Mouse (Mus musculus) retina, postnatal 7 days (tissue): Measurements from ENCODE around the gene Cnr2.

Source experiments
- DNase-seq: peaks from one replicate; pipeline ENCODE4 v3.0.0-alpha.2; 2012; ENCODE audit warnings: low read depth, low spot score

Gene Cnr2

DNA sequence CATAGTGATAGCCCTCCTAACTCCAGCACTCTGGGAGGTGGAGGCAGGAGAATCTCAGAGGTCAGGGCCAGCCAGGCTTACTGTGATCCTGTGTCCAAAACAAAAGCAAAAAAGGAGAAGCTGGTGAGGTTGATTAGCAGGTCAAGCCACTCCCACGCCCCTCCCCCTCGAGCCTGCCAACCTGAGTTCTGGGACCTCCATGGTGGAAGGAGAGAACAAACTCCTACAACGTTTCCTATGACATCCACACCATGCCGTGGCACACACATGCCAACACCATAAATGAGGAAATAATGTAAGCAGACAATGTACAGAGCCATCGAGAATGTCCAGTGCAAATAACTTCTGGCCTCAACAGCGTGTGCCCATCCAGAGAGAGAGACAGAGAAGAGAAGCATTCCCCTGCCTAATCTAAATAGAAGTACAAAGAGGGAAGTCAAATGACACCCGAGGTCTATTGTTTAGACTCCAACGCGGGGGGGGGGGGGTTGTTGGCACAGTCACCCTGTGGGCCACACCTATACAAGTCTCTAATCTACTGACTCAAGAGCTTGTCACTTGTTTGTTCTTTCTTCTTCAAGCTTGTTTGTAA lies 19.1 kb upstream of the Cnr2 start:
- no peak for DNase-seq

DNA sequence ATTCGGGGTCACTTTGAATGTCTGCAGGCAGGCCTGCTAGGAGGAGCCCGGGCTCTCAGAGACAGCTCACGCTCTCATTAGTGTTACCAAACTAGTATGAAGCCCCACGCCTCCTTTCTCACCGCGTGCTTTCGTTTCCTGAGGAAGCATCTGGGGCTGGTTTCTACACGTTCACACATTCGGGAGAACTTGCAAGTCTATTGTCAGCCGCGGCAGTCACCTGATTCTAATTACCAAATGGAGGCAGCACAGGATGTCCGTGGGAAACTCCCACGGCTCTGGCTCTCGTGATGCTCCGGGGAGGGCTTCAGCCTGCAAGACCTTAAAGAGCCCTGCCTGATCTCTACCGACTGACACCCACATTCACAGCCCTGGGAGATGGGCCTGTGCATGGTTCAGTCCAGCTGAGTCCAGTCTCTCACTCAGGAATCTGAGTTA lies 18.6 kb upstream of the Cnr2 start:
- no peak for DNase-seq

DNA sequence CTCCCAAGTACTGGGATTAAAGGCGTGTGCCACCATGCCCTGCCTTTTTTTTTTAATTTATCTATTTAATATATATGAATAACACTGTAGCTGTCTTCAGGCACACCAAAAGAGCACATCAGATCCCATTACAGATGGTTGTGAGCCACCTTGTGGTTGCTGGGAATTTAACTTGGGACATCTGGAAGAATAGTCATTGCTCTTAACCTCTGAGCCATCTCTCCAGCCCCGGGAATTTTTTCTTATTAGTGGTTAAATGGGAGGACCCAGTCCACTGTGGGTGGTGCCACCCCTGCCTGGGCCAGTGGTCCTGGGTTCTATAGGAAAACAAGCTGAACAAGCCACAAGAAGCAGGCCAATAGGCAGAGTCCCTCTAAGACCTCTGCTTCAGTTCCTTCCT lies 17.5 kb upstream of the Cnr2 start:
- DNase-seq, result no peak

DNA sequence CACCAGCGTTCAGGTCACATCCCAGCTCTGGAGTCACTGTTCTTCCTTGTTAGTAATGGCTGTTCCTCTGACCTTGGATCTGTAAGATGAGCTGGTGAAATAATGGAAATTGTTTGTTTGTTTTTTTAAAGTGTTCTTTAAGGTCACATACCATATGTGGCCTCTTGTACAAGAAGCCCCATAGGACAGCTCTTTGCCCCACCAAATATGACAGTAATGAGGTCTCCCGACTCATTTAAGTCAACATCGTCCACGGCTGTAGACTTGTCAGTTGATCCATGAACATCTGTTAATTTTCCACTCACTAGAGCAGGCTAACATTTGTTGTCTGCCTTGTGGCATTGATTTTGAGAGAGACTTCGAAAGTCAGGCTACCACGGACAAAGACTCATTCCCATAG lies 16.2 kb upstream of the Cnr2 start:
- no peak for DNase-seq

DNA sequence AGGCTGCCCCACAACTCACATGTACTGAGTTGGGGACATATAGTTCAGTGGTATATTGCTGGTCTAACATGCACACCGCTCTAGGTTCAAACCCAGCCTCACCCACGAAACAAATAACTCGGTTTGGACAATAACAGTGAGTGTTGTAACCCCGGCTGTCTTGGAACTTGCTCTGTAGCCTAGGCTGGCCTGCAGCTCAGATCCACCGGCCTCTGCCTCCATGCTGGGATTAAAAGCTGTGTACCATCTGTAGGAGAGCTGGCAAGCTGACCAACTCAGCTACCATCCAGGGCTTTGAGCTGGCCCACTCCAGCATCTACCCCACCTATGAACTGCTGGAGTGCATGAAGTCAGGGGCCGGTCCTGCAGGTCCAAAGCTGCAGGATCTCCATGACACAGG lies 15.2 kb upstream of the Cnr2 start:
- no peak for DNase-seq

DNA sequence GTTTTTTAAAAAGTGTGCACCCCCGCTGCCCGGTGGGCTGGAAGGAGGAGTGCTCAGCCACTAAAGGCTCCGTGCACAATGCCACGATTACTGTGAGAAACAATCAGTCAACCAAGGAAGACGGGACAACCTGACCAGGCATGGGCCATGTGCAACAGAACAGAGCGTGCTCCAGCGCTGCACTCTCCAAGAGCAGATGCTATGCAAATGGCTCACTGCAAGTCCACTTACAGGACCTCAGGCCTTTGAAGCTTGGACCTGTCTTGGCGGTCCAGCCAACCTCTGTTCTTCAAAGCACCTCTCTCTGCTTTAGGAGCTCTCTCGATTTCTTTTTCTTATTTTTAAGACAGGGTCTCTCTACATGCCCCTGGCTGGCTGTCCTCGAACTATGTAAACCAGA lies 14.6 kb upstream of the Cnr2 start:
- no peak for DNase-seq

DNA sequence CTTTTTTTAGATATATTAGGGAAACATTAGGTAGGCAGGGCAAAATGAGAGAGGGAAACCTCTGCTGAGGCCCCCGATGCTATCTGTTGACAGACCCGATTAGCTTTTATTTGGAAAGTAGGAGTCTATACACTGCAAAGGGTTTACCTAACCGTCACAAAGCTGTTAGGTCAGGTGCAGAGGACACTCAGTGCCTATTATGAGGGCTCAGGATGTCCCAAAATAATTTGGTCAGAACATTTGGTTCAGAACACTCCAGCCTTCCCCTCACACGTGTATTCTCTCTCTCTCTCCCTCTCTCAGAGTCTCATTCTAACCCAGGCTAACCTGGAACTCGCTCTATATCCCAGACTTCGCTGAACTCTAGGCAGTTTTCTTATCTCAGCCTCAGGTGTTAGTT lies 13.2 kb upstream of the Cnr2 start:
- no peak for DNase-seq

DNA sequence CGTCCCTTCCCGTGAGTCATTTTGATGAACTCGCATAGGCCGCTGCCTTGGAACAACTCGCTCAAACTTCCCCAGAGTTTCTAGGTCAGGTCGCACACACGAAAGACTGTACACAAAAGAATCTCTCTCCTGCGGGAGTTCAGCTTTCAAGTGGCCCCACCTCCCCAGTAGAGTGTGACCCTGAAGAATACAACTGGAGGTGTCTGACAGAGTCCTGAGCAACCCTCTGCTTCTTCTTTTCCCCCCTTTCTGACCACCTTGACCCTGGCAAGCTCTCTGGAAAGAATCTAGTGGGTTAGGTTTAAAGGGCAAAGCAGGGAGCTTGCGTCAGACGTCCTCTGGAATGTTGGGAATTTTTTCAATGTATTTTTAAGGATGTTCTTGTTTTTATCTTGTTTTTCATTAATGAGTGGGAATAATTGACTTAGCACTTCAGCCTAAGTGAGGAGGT lies 11.8 kb upstream of the Cnr2 start:
- no peak for DNase-seq

DNA sequence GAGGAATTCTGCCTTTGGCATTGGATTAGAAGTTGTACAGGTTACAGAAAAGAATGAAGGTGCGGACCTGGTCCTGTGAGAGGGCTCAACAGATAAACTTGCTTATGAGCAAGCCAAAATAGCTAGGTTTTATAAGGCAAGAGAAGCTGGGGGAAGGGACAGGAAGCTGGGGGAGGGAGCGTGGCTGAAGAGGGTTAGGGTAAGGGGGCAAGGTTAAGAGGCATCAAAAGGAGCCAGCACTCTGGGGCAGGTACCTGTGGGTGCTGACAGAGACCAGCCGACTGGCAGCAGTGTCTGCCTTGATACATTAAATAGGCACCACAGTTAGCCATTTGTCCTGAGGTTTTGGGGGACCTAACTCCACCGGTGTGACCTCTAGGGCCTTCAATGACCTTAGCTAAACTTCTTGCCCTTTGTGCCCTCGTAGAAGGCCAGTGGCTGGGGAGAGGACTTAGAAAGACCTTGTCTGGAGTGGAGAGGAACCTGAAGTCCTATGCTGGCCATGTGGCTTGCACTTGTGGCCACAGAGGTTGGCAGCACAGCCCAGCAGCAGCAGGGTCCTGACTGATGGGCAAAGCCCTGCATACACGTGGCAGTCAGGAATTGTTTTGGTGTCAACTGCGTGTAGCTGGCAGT lies 11.2 kb upstream of the Cnr2 start:
- no peak for DNase-seq

DNA sequence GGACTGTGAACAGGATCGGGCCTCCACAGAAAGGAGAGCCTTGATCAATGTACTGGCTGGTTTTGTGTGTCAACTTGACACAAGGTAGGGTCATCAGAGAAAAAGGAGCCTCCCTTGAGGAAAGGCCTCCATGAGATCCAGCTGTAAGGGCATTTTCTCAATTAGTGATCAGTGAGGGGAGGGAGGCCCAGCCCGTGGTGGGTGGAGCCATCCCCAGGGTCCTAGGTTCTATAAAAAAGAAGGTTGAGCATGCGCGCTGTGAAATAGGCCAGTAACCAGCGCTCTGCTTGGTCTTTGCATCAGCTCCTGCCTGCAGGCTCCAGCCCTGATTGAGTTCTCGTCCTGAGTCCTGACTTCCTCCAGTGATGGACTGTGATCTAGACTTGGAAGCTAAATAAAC lies 10.7 kb upstream of the Cnr2 start:
- no peak for DNase-seq

DNA sequence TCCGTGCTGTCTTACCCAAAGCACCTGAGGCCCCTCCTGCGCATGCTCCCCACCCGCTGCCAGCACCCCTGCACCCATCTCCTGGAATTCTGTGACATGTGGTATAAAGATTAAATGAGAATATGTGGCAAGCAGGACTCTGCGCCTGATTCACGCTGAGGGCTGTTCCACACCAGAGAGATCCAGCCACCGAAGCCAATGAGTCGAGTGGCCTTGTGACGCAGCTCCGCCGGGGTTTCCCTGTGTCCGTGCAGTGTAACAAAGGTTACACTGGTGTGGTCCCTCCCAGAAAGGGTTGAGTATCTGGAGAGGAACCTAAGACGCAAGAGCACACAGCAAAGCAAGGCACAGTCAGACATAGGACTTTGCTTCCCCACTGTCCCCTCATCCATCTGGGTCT lies 9.5 kb upstream of the Cnr2 start:
- DNase-seq, result no peak

DNA sequence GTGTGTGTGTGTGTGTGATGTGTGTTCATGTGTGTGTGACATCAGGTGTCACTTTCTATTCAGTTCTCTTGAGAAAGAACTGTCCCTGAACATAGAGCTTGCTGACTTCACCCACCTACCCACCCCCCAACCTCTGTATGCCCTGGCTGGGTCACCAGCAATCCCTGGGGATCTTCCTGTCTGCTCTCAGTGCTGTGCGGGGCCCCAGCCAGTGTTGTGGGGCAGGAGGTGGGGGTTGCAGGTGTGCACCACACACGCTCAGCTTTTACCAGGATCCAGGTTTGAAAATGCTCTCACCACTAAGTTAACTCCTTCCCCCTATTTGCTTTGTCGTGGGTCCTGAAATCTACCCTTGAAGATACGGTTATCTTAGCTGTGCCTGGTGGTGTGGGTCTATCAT lies 9.0 kb upstream of the Cnr2 start:
- DNase-seq, result no peak

DNA sequence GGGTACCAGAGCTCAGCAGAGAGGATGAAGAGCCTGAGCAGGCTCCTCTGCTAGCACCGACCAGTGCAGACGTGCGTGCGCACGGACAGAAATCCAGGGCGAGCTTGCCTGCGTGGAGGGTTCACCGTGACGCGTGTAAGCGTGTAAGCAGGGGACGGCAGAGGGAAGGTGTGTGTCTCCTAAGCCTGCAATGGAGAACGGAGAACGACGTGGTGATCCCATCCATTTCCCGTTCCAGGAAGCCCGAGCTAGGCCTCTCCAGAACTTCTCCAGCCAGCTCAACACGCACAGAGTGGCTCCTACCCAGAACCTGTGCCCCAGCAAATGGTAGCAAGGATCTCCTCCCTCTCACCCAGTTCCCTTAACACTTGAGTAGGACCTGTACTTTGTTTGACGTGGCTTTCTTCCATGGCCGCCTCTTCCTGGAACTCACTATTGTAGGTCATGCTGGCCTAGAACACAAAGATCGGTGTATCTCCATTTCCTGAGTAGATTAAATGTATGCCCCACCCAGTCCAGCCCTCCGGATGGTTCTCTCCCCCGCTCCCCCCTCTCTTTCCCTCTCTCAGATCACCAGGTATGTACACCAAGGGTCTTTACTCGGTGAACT lies 6.6 kb upstream of the Cnr2 start:
- DNase-seq, result no peak

DNA sequence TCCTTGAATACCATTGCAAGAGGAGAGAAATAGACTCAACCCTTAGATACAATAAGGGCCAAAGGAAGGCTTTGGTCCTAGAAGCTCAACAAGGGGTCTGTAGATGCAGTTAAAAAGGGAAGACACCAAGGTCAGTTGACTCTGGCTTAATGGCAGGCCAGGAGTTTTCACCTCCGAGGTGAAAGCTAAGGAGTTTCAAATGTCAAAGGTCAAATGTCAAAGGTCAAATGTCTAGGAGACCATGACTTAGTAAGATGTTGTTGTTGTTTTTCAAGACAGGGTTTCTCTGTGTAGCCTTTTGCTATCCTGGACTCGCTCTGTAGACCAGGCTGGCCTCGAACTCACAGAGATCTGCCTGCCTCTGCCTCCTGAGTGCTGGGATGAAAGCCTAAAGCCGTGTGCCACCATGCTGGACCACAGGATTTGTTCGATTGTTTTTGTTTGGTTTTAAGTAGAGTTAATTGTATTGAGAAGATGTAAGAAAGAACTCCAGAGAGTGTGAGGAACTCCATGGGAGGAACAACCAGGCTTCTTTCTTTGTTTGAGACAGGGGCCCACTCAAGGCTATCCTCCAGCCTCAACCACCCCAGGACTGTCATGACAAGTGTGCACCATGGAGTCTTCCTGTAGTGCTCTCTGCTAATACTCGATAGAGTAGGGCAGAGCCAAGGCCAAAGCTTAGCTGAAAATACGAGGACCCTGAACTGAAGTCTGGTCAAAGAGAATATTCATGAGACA lies 5.9 kb upstream of the Cnr2 start:
- DNase-seq, result no peak

DNA sequence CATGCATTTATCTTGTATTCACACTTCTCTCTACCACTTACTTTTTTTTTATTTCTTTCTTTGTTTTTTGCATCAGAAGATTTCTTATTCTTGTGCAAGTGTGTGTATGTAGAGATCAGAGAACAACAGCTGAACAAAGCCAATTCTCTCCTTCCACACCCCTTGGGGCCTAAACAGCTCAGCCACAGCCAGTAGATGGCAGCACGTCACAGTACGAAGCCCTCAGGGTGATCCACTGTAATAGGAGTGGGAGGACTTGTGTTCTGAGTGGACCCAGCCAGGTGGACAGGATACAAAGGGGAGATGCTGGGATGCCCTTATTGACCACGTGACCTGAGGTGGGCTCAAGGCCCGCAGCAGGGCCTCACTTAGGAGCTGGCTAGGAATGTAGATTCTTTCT lies 5.3 kb upstream of the Cnr2 start:
- DNase-seq, result peak; percentile 78

DNA sequence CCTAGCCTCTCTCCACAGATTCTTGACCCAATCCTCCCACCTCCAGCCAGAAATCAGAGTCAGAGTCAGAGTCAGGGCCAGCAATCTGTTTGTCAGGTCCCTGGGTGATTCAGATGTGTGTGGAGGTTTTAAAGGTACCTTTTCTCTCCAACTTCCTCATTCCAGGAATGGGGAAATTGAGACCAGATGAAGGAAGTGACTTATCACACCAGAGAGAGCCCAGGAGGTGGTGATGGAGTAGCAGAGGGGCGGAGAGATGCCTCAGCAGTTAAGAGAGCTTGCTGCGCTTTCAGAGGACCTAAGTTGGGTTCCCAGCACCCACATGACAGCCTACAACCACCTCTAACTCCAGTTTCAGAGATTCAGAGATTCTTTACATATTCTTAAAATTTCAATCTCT lies 3.7 kb upstream of the Cnr2 start:
- no peak for DNase-seq

DNA sequence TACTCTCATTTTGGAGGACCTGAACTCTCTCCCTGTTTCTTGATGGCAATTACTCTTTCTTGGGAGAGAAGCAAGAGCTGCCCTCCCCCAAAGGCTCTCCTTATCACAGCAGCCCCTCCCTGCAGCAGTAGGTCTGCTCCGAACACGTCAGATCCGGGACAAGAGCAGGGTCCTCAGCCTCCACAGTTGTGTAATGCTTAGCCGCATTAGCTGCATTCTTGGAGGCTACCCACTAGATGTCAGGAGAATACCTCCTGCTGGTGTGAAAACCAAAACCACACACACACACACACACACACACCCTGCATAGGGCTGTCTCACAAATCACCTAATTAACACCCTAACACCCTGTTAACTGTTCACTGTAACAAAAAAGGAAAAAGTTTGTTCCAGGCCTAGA lies 2.3 kb upstream of the Cnr2 start:
- no peak for DNase-seq

DNA sequence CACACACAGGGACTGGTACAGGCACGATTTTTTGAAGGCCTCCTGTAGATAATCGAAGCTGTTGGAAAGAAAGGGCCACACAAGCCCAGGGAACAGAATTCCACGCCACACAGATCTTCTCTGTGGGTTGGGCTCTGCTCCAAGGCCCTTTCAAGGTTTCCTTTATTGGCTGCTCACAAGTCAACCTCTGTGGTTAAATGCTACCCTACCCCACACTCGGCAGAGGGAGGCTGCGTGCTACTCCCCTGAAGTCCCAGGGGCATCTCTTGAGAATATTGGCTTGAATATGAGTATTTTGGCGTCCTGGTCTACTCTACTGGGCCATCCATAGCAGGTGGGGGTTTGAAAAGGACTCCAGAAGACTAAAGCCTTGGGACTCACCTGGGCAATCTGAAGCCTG lies 963 bp downstream of the Cnr2 start:
- DNase-seq, result no peak

DNA sequence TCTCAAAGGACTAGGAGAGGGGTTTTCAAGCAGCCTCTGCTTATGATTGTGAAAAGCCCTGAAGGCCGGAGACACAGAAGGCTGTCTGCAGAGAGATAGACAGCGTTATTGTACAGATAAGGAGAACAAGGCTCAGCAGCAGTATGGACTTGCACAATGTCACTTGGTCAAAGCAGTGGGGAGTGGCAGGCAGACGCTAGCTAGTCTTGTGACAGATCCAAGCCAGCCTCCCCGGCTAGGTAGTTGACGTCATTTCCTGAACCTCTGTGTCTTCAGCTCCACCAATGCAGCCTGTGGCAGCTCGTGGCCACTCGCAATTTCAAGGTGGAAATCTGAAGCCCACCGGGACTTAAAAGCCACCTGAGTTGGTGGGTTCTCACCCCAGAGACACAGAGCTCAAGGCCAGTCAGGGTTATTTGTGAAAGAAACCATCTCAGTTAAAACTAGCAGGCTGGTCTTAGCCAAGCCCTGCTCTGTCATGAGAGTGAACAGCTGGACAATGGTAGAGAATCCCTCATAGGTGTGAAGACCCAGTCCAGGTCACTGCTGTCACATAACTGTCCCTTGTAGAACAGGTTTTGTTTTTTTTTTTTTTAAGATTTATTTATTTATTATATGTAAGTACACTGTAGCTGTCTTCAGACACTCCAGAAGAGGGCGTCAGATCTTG lies 3.3 kb downstream of the Cnr2 start:
- no peak for DNase-seq

DNA sequence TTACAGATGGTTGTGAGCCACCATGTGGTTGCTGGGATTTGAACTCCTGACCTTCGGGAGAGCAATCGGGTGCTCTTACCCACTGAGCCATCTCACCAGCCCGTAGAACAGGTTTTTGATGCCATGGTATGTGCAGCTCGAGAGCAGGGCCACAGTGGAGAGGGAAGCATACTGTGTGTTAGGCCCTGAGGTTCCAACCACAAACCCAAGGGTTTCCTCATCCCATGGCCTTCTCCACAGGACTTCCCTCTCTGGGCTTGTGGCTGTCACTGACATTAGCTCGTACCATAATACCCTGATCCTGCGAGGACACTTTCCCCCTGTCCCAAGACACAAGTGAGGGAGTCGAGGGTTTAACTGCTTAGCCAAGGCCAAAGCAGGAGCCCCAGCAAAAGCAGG lies 3.9 kb downstream of the Cnr2 start:
- DNase-seq, result no peak

DNA sequence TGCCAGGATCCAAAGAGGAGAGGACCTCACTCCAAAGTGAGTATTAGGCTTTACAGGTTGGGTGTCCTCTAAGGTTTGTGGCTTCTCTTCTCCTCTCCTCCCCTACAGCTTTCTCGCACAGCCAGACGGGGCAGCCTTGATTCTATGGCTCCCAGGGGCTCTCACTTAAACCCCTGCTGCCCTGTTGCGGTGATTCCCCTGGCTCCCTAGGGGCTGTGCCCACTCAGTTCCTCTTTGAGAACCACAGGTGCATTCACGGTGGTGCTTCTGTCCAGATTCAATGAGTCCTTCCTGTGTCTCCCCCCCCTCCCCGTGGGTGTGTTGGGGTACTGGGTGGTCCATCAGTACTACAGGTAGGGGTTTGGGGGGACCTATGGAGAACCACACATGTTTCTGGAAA lies 4.8 kb downstream of the Cnr2 start:
- no peak for DNase-seq

DNA sequence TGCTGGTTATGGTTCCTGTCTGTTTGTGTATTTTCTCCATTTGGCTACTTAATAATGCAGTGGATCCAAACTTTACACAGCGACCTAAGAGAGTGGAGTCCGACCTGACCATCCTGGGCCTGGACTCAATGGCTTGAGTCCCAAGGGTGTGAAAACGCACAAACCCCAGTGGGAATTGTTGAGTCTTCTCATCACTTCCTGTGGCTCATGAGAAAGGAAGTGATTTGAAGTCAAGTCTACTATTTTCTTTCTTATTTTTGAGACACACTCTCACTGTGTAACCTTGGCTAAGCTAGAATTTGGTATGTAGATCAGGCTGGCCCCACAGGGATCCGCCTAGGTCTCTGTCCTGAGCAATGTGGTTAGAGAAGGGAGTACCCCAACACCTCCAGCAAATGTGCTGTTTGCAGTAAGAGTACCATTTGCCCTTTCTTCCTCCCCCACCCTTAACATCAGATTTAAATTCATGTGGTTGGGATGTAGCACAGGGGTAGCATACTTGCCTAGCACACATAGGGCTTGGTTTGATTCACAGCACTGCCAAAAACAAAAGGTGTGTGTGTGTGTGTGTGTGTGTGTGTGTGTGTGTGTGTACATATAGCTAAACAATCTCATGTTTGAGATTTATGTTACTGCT lies 7.5 kb downstream of the Cnr2 start:
- DNase-seq, result no peak
